Mouse (Mus musculus): ENCODE results near the gene Sec23ip.
A peak's percentile ranks its signal among the peaks of the same experiment; 100 is the strongest.

The Sec23ip gene

DNA sequence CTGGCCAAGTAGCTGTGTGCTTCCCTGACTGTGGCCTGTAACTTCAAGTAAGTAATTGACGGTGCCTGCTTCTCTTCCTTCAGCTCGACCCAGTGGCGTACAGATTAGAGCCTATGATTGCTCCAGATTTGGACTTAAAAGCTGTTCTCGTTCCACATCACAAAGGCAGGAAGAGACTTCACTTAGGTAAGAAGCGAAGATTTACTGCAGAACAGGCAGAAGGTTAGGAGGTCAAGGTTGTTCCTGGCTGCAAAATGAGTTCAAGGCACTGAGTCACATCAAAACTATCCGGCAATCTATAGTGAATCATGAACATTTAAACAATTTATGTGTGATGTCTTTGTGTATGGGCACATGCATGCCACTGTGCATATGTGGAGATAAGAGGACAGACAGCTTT is 32.5 kb downstream of the Sec23ip start:
- peak; percentile 58 to 76 for DNase-seq (ENCODE audit: inconsistent age in 2 of 2, low spot score in 1 of 2)

DNA sequence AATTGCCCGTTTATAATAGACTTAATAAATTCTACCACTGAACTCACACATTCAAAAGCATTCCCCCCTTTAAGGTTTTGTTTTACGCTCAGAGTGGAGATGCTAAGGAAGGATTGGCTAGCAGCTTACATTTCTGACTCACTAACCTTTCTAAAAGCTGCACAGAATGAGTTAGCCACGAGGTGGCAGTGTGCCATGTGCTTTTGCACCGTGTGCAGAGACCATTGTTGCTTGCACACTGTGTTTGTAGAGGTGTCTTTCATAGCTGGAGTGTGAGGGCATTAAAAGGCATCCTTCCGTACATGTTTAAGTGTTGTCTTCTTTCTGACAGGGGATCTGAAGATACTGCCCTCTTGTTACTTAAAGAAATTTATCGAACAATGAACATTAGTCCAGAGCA is 34.6 kb downstream of the Sec23ip start:
- peak; percentile 41 to 76 for DNase-seq (ENCODE audit: inconsistent age in 2 of 2, low spot score in 1 of 2)

DNA sequence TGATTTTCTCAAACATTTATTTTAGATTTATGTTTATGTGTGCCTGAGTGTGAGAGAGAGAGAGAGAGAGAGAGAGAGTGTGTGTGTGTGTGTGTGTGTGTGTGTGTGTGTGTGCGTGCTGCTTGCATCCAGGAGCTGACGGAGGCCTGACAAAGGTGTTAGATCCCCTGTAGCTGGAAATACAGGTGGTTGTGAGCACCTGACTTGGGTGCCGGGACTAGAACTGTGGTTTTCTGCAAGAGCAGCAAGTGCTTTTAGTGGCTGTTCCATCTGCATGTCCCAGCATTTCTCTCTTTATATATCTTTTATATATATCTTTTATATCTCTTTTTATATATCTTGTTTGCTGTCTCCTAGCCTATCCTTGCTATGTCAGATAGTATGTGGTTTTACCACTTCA is 37.1 kb downstream of the Sec23ip start:
- no peak for DNase-seq (ENCODE audit: inconsistent age in 2 of 2, low spot score in 1 of 2)

DNA sequence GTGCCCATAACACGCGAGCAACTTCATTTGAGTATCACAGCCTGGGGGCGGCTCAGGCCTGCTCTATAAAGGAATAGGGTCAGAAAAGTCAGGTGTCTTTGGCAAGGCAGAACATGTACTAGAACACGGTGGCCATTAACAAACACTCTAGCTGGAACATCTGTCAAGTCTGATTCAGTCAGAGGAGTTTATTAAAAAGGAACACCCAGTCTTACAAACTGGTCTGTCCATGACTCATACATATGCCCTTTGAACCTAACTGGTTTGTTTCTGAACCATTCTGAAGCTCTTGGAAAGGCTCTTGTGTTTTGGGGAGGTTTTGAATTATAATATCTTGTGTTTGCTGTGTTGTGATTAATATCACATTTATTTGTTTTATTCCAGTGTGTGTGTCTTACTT is 45.3 kb downstream of the Sec23ip start:
- peak; percentile 23 to 25 for DNase-seq (ENCODE audit: inconsistent age in 2 of 2, low spot score in 1 of 2)

GRCm38 (mm10) chr7:128793464-128793863 is 48.7 kb downstream of the Sec23ip start:
- no peak for DNase-seq (ENCODE audit: inconsistent age in 2 of 2, low spot score in 1 of 2)

DNA sequence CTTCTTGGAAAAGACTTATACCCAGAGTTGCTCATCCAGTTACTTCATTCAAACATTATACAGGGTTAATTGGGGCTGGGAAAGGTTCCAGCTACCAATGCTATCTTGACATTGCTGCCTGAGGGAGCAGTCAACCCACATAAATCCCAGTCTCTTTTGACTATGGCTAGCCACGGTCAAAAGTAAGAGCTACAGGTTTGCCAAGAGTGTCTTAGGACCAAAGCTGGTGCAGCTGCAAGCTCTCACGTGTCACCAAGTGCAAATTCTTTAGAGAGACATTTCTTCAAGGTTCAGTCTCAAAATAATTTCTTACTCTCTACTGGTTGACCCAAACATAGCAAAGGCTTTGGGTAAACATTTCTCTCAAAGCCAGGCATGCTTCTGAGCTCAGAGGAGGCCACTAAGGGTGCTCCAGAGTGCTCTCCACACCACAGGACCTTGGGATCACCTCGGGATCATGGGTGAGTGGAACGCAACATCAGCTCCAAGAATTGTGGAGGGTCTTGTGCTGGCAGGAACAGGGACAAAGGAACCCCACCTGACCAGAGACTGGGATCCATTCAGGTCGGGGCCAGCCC is 80.3 kb downstream of the Sec23ip start:
- DNase-seq (ENCODE audit: inconsistent age in 2 of 2, low spot score in 1 of 2): no peak

GRCm38 (mm10) chr7:128832455-128833081 is 87.8 kb downstream of the Sec23ip start:
- DNase-seq (ENCODE audit: inconsistent age in 2 of 2, low spot score in 1 of 2): no peak

GRCm38 (mm10) chr7:128833196-128833595 is 88.5 kb downstream of the Sec23ip start:
- DNase-seq (ENCODE audit: inconsistent age in 2 of 2, low spot score in 1 of 2): no peak
